Mouse (Mus musculus): Measurements from ENCODE around the gene Pknox2. TPM values are rescaled to one million over a fixed set of nuclear protein-coding genes. Genes with fewer than 3 reads are reported as not detected.

The Pknox2 gene
- polyA plus RNA-seq, 1 experiment = 8.5 TPM

DNA sequence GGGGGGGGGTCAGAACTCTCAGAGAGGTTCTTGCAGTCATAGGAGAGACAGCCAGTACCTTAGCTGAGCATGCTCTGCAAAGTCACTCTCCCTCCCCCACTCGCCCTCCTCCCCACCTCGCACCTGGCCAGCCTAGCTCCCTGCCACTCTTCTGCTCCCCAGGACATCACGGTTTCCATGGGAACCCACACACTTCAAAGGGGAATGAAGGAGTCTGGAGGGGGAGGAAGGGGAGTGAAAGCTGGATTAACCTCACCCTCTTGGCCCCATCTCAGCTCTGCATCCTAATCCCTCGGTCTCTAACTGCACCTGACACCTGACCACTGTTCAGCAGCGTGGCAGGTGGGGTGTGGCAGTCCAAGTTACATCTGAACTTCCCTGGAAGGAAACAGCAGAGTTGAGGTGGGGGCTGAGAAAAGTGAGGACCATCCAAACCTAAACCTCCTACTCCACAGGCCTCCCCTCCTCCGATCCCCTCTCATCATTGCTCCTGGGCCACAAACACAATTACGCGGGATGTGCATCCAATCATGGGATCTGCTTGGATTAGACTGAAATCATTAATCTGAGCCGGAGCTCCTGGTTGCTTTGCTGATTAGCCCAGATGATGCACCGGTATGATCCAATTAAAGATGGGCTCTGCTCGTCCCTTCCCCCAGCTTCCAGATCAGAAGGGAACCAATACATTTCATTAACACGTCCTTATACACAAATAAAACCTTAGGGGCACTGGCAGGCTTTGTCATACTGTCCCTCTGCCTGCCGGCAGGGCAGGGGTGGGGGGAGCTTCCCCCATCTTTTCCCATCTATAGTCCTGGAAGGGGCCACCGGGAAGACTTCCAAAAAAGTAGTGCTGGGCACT, 196.7 kb downstream of the Pknox2 start:
- Histone ChIP-seq H3ac (ENCODE audit: control insufficient read depth, insufficient read length, low read depth) (no peak overlapping the region), H3K79me2 (ENCODE audit: control insufficient read depth, insufficient read depth) (no peaks in the 10 kb centered on the region), H3K4me3 (ENCODE audit: insufficient read depth, poor library complexity, severe bottlenecking) (no peak overlapping the region), H3K36me3 (ENCODE audit: control insufficient read depth, insufficient read depth) (no peaks in the 10 kb centered on the region), H3K27me3 (ENCODE audit: control insufficient read depth, insufficient read depth, insufficient read length) (no peaks in the 10 kb centered on the region), H3K79me3 (ENCODE audit: low read depth) (no peaks in the 10 kb centered on the region)
- TF ChIP-seq MYOD1 (IDR thresholded peaks at IDR 0.05; ENCODE audit: control insufficient read depth, insufficient read length, low read depth) (no peak), CEBPB (IDR thresholded peaks at IDR 0.05; ENCODE audit: low read depth) (no peak), CTCF (IDR thresholded peaks at IDR 0.05; ENCODE audit: control insufficient read depth, insufficient read depth, insufficient read length) (no peak), MAX (IDR thresholded peaks at IDR 0.05) (no peak), MYOG (IDR thresholded peaks at IDR 0.05; ENCODE audit: control insufficient read depth, extremely low read depth, insufficient read length) (no peak), USF1 (IDR thresholded peaks at IDR 0.05; ENCODE audit: low read depth) (no peak), FOSL1 (IDR thresholded peaks at IDR 0.05; ENCODE audit: insufficient read depth, low read length, poor library complexity, severe bottlenecking) (no peak)

DNA sequence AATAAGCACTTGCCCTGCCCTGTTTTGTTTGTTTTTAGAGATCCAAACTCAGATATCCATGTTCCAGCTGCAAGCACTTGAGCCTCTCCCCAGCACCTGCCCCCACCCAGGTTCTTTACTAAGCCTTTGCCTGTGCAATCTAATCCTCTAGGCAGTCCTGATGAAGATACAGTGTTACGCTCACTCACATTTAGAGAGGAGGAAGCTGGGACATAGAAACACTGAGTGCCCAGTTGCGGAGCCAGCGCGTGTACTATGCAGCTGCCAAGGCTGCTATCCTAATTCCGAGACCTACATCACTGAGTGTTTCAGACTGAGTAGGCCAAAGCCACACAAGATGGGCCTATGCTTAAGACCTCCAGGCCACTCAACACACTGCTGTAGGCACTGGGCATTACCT, 199.0 kb downstream of the Pknox2 start:
- TF ChIP-seq CTCF (IDR thresholded peaks at IDR 0.05; ENCODE audit: control insufficient read depth, insufficient read depth, insufficient read length) (no peak), MAX (IDR thresholded peaks at IDR 0.05) (no peak), MYOG (IDR thresholded peaks at IDR 0.05; ENCODE audit: control insufficient read depth, extremely low read depth, insufficient read length) (no peak), MYOD1 (IDR thresholded peaks at IDR 0.05; ENCODE audit: control insufficient read depth, insufficient read length, low read depth) (no peak), FOSL1 (IDR thresholded peaks at IDR 0.05; ENCODE audit: insufficient read depth, low read length, poor library complexity, severe bottlenecking) (no peak), USF1 (IDR thresholded peaks at IDR 0.05; ENCODE audit: low read depth) (no peak), CEBPB (IDR thresholded peaks at IDR 0.05; ENCODE audit: low read depth) (no peak)

DNA sequence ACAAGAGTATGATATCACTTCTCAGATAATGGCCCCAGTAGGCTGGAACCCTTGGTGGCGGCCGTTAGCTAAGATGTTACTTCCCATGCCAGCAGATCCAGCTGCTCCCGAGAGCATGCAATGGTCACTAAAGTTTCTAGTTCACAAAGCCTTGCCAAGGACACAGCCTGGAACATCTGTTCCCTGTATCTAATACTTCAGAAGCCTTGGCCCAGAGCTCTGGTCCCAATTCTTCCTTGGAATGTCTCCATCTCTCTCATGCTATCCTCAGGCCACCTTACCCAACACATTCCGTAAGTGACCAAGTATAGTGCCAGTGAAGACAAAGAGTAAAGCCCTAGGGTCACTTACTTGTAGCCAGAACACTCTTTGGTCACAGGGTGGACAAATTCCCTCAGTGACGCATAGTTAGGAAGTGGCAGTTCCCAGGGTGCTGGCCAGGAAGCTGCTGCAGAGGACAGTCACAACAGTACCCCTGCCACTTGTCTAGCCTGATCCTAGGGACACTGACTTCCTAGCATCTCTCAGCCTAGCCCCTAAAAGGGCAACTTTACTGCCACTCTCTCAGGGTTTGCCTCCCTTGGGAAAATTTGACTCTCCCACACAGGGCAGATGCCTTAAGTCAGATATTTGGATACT, 200.0 kb downstream of the Pknox2 start:
- no peaks in the 10 kb centered on the region for H3K79me3 ChIP-seq (ENCODE audit: low read depth)
- no peak overlapping the region for H3ac ChIP-seq (ENCODE audit: control insufficient read depth, insufficient read length, low read depth)
- TF ChIP-seq USF1 (IDR thresholded peaks at IDR 0.05; ENCODE audit: low read depth) (no peak), CEBPB (IDR thresholded peaks at IDR 0.05; ENCODE audit: low read depth) (no peak), MYOD1 (IDR thresholded peaks at IDR 0.05; ENCODE audit: control insufficient read depth, insufficient read length, low read depth) (no peak), CTCF (IDR thresholded peaks at IDR 0.05; ENCODE audit: control insufficient read depth, insufficient read depth, insufficient read length) (no peak), FOSL1 (IDR thresholded peaks at IDR 0.05; ENCODE audit: insufficient read depth, low read length, poor library complexity, severe bottlenecking) (no peak), MAX (IDR thresholded peaks at IDR 0.05) (no peak), MYOG (IDR thresholded peaks at IDR 0.05; ENCODE audit: control insufficient read depth, extremely low read depth, insufficient read length) (no peak)
- H3K27me3 ChIP-seq (ENCODE audit: control insufficient read depth, insufficient read depth, insufficient read length) = no peaks in the 10 kb centered on the region
- H3K36me3 ChIP-seq (ENCODE audit: control insufficient read depth, insufficient read depth) = no peaks in the 10 kb centered on the region
- H3K4me3 ChIP-seq (ENCODE audit: insufficient read depth, poor library complexity, severe bottlenecking) = no peak overlapping the region
- H3K79me2 ChIP-seq (ENCODE audit: control insufficient read depth, insufficient read depth) = no peaks in the 10 kb centered on the region

More for the DNA sequence above, 199.0 kb downstream of the Pknox2 start:
- Histone ChIP-seq H3K36me3 (ENCODE audit: control insufficient read depth, insufficient read depth) (no peaks in the 10 kb centered on the region), H3K27me3 (ENCODE audit: control insufficient read depth, insufficient read depth, insufficient read length) (no peaks in the 10 kb centered on the region), H3K4me3 (ENCODE audit: insufficient read depth, poor library complexity, severe bottlenecking) (no peak overlapping the region), H3K79me2 (ENCODE audit: control insufficient read depth, insufficient read depth) (no peaks in the 10 kb centered on the region), H3ac (ENCODE audit: control insufficient read depth, insufficient read length, low read depth) (no peak overlapping the region), H3K79me3 (ENCODE audit: low read depth) (no peaks in the 10 kb centered on the region)

DNA sequence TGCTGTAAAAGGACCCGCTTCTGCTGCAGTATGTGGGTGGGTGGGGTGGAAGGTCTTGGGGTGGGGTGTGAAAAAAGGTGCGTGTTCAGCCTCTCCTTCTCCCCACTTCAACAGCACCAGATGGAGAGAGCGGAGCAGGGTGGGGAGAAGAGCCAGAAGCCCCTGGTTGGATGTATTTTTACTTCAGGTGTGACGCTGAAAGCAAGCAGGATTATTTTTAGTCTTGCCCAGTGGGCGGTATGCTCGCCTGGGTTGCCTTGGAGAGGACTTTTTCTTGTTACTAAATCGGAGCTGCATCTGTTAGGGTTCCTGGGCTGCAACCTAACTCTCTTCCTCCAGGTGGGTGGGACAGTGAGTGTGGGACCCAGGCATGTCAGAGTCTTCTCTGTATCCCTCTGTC, 202.4 kb downstream of the Pknox2 start:
- no peak overlapping the region for H3ac ChIP-seq (ENCODE audit: control insufficient read depth, insufficient read length, low read depth)
- no peaks in the 10 kb centered on the region for H3K79me2 ChIP-seq (ENCODE audit: control insufficient read depth, insufficient read depth)
- no peak overlapping the region for H3K4me3 ChIP-seq (ENCODE audit: insufficient read depth, poor library complexity, severe bottlenecking)
- TF ChIP-seq CTCF (IDR thresholded peaks at IDR 0.05; ENCODE audit: control insufficient read depth, insufficient read depth, insufficient read length) = no peak
- no peak for TF ChIP-seq MYOD1 (IDR thresholded peaks at IDR 0.05; ENCODE audit: control insufficient read depth, insufficient read length, low read depth)
- TF ChIP-seq MAX (IDR thresholded peaks at IDR 0.05) = no peak
- TF ChIP-seq FOSL1 (IDR thresholded peaks at IDR 0.05; ENCODE audit: insufficient read depth, low read length, poor library complexity, severe bottlenecking) = no peak
- no peak for TF ChIP-seq CEBPB (IDR thresholded peaks at IDR 0.05; ENCODE audit: low read depth)
- TF ChIP-seq MYOG (IDR thresholded peaks at IDR 0.05; ENCODE audit: control insufficient read depth, extremely low read depth, insufficient read length) = no peak
- TF ChIP-seq USF1 (IDR thresholded peaks at IDR 0.05; ENCODE audit: low read depth) = no peak
- no peaks in the 10 kb centered on the region for H3K27me3 ChIP-seq (ENCODE audit: control insufficient read depth, insufficient read depth, insufficient read length)
- no peaks in the 10 kb centered on the region for H3K79me3 ChIP-seq (ENCODE audit: low read depth)
- no peaks in the 10 kb centered on the region for H3K36me3 ChIP-seq (ENCODE audit: control insufficient read depth, insufficient read depth)

DNA sequence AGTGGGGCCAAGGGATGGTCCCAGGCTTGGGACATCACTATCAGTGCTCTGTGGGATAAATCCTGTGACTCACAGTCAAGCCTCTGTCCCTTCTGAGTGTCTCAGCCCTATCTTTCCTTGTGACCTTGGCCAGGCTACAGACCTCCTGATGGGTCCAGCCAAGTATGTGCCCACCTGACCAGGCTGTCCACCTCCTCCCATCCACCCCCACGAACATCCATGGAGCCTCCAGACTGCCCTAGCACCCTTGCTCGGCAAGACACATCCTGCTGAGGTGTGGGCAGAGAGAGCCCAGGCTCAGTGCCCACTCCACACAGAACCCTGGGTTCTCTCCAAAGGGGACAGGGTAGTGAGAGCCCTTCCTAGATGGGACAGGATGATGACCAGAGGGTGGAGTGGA, 204.6 kb downstream of the Pknox2 start:
- Histone ChIP-seq H3K27me3 (ENCODE audit: control insufficient read depth, insufficient read depth, insufficient read length) (no peaks in the 10 kb centered on the region), H3K36me3 (ENCODE audit: control insufficient read depth, insufficient read depth) (no peaks in the 10 kb centered on the region), H3K79me2 (ENCODE audit: control insufficient read depth, insufficient read depth) (no peaks in the 10 kb centered on the region), H3ac (ENCODE audit: control insufficient read depth, insufficient read length, low read depth) (no peak overlapping the region), H3K4me3 (ENCODE audit: insufficient read depth, poor library complexity, severe bottlenecking) (no peak overlapping the region), H3K79me3 (ENCODE audit: low read depth) (no peaks in the 10 kb centered on the region)
- TF ChIP-seq MYOG (IDR thresholded peaks at IDR 0.05; ENCODE audit: control insufficient read depth, extremely low read depth, insufficient read length) (no peak), CTCF (IDR thresholded peaks at IDR 0.05; ENCODE audit: control insufficient read depth, insufficient read depth, insufficient read length) (no peak), MAX (IDR thresholded peaks at IDR 0.05) (no peak), MYOD1 (IDR thresholded peaks at IDR 0.05; ENCODE audit: control insufficient read depth, insufficient read length, low read depth) (no peak)

All from C2C12 (cell line).